Mouse (Mus musculus): ENCODE data around the gene Ltf. TPM values are rescaled to one million over a fixed set of nuclear protein-coding genes. Genes with fewer than 3 reads are reported as not detected.

The Ltf gene
- polyA plus RNA-seq, 1 experiment from 2014 or later = 2.4 TPM

- no peak overlapping the region for H3K27ac ChIP-seq (ENCODE audit: low read length)
- 87% methylated on average over 5 of the region's 5 CpGs for WGBS
- no peaks in the 10 kb centered on the region for H3K27me3 ChIP-seq (ENCODE audit: control insufficient read depth, insufficient read depth, low read depth, low read length)
- H3K9ac ChIP-seq (ENCODE audit: low read depth, low read length) = no peak overlapping the region
- H3K4me3 ChIP-seq (ENCODE audit: low read depth, low read length) = no peak overlapping the region
- no peaks in the 10 kb centered on the region for H3K4me1 ChIP-seq (ENCODE audit: control insufficient read depth, insufficient read depth, low read length)
- H3K36me3 ChIP-seq (ENCODE audit: control insufficient read depth, insufficient read depth, low read length) = no peaks in the 10 kb centered on the region
- no peak for ATAC-seq
- H3K9me3 ChIP-seq (replicated peaks; ENCODE audit: control insufficient read depth, low read length, poor library complexity, severe bottlenecking) = no peaks in the 10 kb centered on the region
- H3K4me2 ChIP-seq (ENCODE audit: low read length) = no peak overlapping the region
These were observed 43.8 kb downstream of the Ltf start for GRCm38 (mm10) chr9:111062840-111063239.

- no peak overlapping the region for H3K4me3 ChIP-seq (ENCODE audit: low read depth, low read length)
- no peak overlapping the region for H3K4me2 ChIP-seq (ENCODE audit: low read length)
- no peaks in the 10 kb centered on the region for H3K4me1 ChIP-seq (ENCODE audit: control insufficient read depth, insufficient read depth, low read length)
- no peaks in the 10 kb centered on the region for H3K36me3 ChIP-seq (ENCODE audit: control insufficient read depth, insufficient read depth, low read length)
- no peak overlapping the region for H3K27ac ChIP-seq (ENCODE audit: low read length)
- no peak overlapping the region for H3K9ac ChIP-seq (ENCODE audit: low read depth, low read length)
- no peak for ATAC-seq
- no peaks in the 10 kb centered on the region for H3K9me3 ChIP-seq (replicated peaks; ENCODE audit: control insufficient read depth, low read length, poor library complexity, severe bottlenecking)
- no peaks in the 10 kb centered on the region for H3K27me3 ChIP-seq (ENCODE audit: control insufficient read depth, insufficient read depth, low read depth, low read length)
- WGBS = 86% methylated on average over 4 of the region's 4 CpGs
These were observed 48.0 kb downstream of the Ltf start for GRCm38 (mm10) chr9:111067052-111067451.

- Histone ChIP-seq H3K4me3 (ENCODE audit: low read depth, low read length) (no peak overlapping the region), H3K27ac (ENCODE audit: low read length) (no peak overlapping the region), H3K4me2 (ENCODE audit: low read length) (no peak overlapping the region), H3K9me3 (replicated peaks; ENCODE audit: control insufficient read depth, low read length, poor library complexity, severe bottlenecking) (0 out of 2 replicates have a peak, but pooled peaks cover 6% of the 10 kb centered on the region), H3K36me3 (ENCODE audit: control insufficient read depth, insufficient read depth, low read length) (no peaks in the 10 kb centered on the region), H3K27me3 (ENCODE audit: control insufficient read depth, insufficient read depth, low read depth, low read length) (no peaks in the 10 kb centered on the region), H3K4me1 (ENCODE audit: control insufficient read depth, insufficient read depth, low read length) (no peaks in the 10 kb centered on the region), H3K9ac (ENCODE audit: low read depth, low read length) (no peak overlapping the region)
- ATAC-seq = no peak
- WGBS = 43% methylated on average over 4 of the region's 4 CpGs
These were observed 51.5 kb downstream of the Ltf start for GRCm38 (mm10) chr9:111070546-111070961.

- Histone ChIP-seq H3K9me3 (replicated peaks; ENCODE audit: control insufficient read depth, low read length, poor library complexity, severe bottlenecking) (0 out of 2 replicates have a peak, but pooled peaks cover 6% of the 10 kb centered on the region), H3K27ac (ENCODE audit: low read length) (no peak overlapping the region), H3K9ac (ENCODE audit: low read depth, low read length) (no peak overlapping the region), H3K4me2 (ENCODE audit: low read length) (no peak overlapping the region), H3K27me3 (ENCODE audit: control insufficient read depth, insufficient read depth, low read depth, low read length) (no peaks in the 10 kb centered on the region), H3K4me1 (ENCODE audit: control insufficient read depth, insufficient read depth, low read length) (no peaks in the 10 kb centered on the region), H3K4me3 (ENCODE audit: low read depth, low read length) (no peak overlapping the region), H3K36me3 (ENCODE audit: control insufficient read depth, insufficient read depth, low read length) (no peaks in the 10 kb centered on the region)
- 67% methylated on average over 7 of the region's 7 CpGs for WGBS
- no peak for ATAC-seq
These were observed 53.1 kb downstream of the Ltf start for GRCm38 (mm10) chr9:111072175-111072574.

- Histone ChIP-seq H3K4me2 (ENCODE audit: low read length) (no peak overlapping the region), H3K27ac (ENCODE audit: low read length) (no peak overlapping the region), H3K9me3 (replicated peaks; ENCODE audit: control insufficient read depth, low read length, poor library complexity, severe bottlenecking) (0 out of 2 replicates have a peak, but pooled peaks cover 6% of the 10 kb centered on the region), H3K36me3 (ENCODE audit: control insufficient read depth, insufficient read depth, low read length) (no peaks in the 10 kb centered on the region), H3K4me1 (ENCODE audit: control insufficient read depth, insufficient read depth, low read length) (no peaks in the 10 kb centered on the region), H3K9ac (ENCODE audit: low read depth, low read length) (no peak overlapping the region), H3K27me3 (ENCODE audit: control insufficient read depth, insufficient read depth, low read depth, low read length) (no peaks in the 10 kb centered on the region), H3K4me3 (ENCODE audit: low read depth, low read length) (no peak overlapping the region)
- ATAC-seq = no peak
- 70% methylated on average over 4 of the region's 4 CpGs for WGBS
These were observed 53.9 kb downstream of the Ltf start for GRCm38 (mm10) chr9:111072971-111073370.

GRCm38 (mm10) chr9:111077745-111078144 lies 58.7 kb downstream of the Ltf start:
- H3K4me3 ChIP-seq (ENCODE audit: low read depth, low read length) = no peak overlapping the region
- no peak overlapping the region for H3K4me2 ChIP-seq (ENCODE audit: low read length)
- H3K9ac ChIP-seq (ENCODE audit: low read depth, low read length) = no peak overlapping the region
- H3K4me1 ChIP-seq (ENCODE audit: control insufficient read depth, insufficient read depth, low read length) = no peaks in the 10 kb centered on the region
- no peak overlapping the region for H3K27ac ChIP-seq (ENCODE audit: low read length)
- H3K9me3 ChIP-seq (replicated peaks; ENCODE audit: control insufficient read depth, low read length, poor library complexity, severe bottlenecking) = 0 out of 2 replicates have a peak, but pooled peaks cover 6% of the 10 kb centered on the region
- no peaks in the 10 kb centered on the region for H3K36me3 ChIP-seq (ENCODE audit: control insufficient read depth, insufficient read depth, low read length)
- no peak for ATAC-seq
- no peaks in the 10 kb centered on the region for H3K27me3 ChIP-seq (ENCODE audit: control insufficient read depth, insufficient read depth, low read depth, low read length)
- 59% methylated on average over 5 of the region's 5 CpGs for WGBS

GRCm38 (mm10) chr9:111080801-111081200 lies 61.7 kb downstream of the Ltf start:
- Histone ChIP-seq H3K4me2 (ENCODE audit: low read length) (no peak overlapping the region), H3K9me3 (replicated peaks; ENCODE audit: control insufficient read depth, low read length, poor library complexity, severe bottlenecking) (no peaks in the 10 kb centered on the region), H3K36me3 (ENCODE audit: control insufficient read depth, insufficient read depth, low read length) (no peaks in the 10 kb centered on the region), H3K27me3 (ENCODE audit: control insufficient read depth, insufficient read depth, low read depth, low read length) (no peaks in the 10 kb centered on the region), H3K27ac (ENCODE audit: low read length) (no peak overlapping the region), H3K9ac (ENCODE audit: low read depth, low read length) (no peak overlapping the region), H3K4me3 (ENCODE audit: low read depth, low read length) (no peak overlapping the region), H3K4me1 (ENCODE audit: control insufficient read depth, insufficient read depth, low read length) (no peaks in the 10 kb centered on the region)
- no peak for ATAC-seq
- 96% methylated on average over 8 of the region's 8 CpGs for WGBS

- Histone ChIP-seq H3K36me3 (ENCODE audit: control insufficient read depth, insufficient read depth, low read length) (no peaks in the 10 kb centered on the region), H3K4me1 (ENCODE audit: control insufficient read depth, insufficient read depth, low read length) (no peaks in the 10 kb centered on the region), H3K4me3 (ENCODE audit: low read depth, low read length) (no peak overlapping the region), H3K27me3 (ENCODE audit: control insufficient read depth, insufficient read depth, low read depth, low read length) (no peaks in the 10 kb centered on the region), H3K27ac (ENCODE audit: low read length) (no peak overlapping the region), H3K9me3 (replicated peaks; ENCODE audit: control insufficient read depth, low read length, poor library complexity, severe bottlenecking) (no peaks in the 10 kb centered on the region), H3K4me2 (ENCODE audit: low read length) (no peak overlapping the region), H3K9ac (ENCODE audit: low read depth, low read length) (no peak overlapping the region)
- ATAC-seq = no peak
- 89% methylated on average over 5 of the region's 5 CpGs for WGBS
These were observed 62.7 kb downstream of the Ltf start for GRCm38 (mm10) chr9:111081765-111082164.

GRCm38 (mm10) chr9:111085329-111085728 lies 66.3 kb downstream of the Ltf start:
- Histone ChIP-seq H3K9ac (ENCODE audit: low read depth, low read length) (no peak overlapping the region), H3K27ac (ENCODE audit: low read length) (no peak overlapping the region), H3K36me3 (ENCODE audit: control insufficient read depth, insufficient read depth, low read length) (no peaks in the 10 kb centered on the region), H3K4me2 (ENCODE audit: low read length) (no peak overlapping the region), H3K9me3 (replicated peaks; ENCODE audit: control insufficient read depth, low read length, poor library complexity, severe bottlenecking) (no peaks in the 10 kb centered on the region), H3K4me1 (ENCODE audit: control insufficient read depth, insufficient read depth, low read length) (0 out of 2 replicates have a peak, but pooled peaks cover 3% of the 10 kb centered on the region), H3K4me3 (ENCODE audit: low read depth, low read length) (no peak overlapping the region), H3K27me3 (ENCODE audit: control insufficient read depth, insufficient read depth, low read depth, low read length) (no peaks in the 10 kb centered on the region)
- ATAC-seq = no peak
- WGBS = 66% methylated on average over 4 of the region's 4 CpGs
